Mouse (Mus musculus) stomach, embryonic 15.5 days (tissue): ENCODE results near the gene Nek8. TPM values are rescaled to one million over a fixed set of nuclear protein-coding genes. Genes with fewer than 3 reads are reported as not detected.

Experiments used
- ATAC-seq: fragments of 200-750 bp; cut with Nextera tagmentation; 2 replicates; pipeline ENCODE4 v1.8.0; 2017; ENCODE audit warnings: low read depth, moderate number of reproducible peaks, moderate TSS enrichment; ENCODE audit not compliant: insufficient read depth, low FRiP score
- H3K27ac ChIP-seq: fragments of 300-500 bp; sonication (generic); 2 replicates; pipeline ENCODE4 v1.5.1; 2015; ENCODE audit warnings: mild to moderate bottlenecking, inconsistent platforms
- H3K27me3 ChIP-seq: fragments of 300-500 bp; sonication (generic); replicated peaks from 2 replicates; pipeline ENCODE4 v1.6.1; 2015; ENCODE audit warnings: inconsistent platforms
- H3K36me3 ChIP-seq: fragments of 300-500 bp; sonication (generic); 2 replicates; pipeline ENCODE4 v1.6.1; 2015; ENCODE audit warnings: inconsistent platforms
- H3K4me1 ChIP-seq: fragments of 300-500 bp; sonication (generic); 2 replicates; pipeline ENCODE4 v1.6.1; 2015; ENCODE audit warnings: inconsistent platforms
- H3K4me2 ChIP-seq: fragments of 300-500 bp; sonication (generic); 2 replicates; pipeline ENCODE4 v1.6.1; 2015; ENCODE audit warnings: mild to moderate bottlenecking, inconsistent platforms
- H3K4me3 ChIP-seq: fragments of 300-500 bp; sonication (generic); replicated peaks from 2 replicates; pipeline ENCODE4 v1.5.1; 2015; ENCODE audit warnings: inconsistent platforms
- H3K9ac ChIP-seq: fragments of 300-500 bp; sonication (generic); 2 replicates; pipeline ENCODE4 v1.6.1; 2015; ENCODE audit warnings: inconsistent platforms
- H3K9me3 ChIP-seq: fragments of 300-500 bp; sonication (generic); 2 replicates; pipeline ENCODE4 v1.6.1; 2016; ENCODE audit warnings: inconsistent platforms
- WGBS: fragments of 180-500 bp; shearing (Covaris S2); methylation state at CpG from one replicate; pipeline ENCODE4 v1.1.7; 2015; 5-methylcytosine and 5-hydroxymethylcytosine counted together
- polyA plus RNA-seq: library from polyadenylated mRNA; unstranded; fragments of >200 nt; fragmentation: Nextera tagmentation; extraction: Ambion mirVana; gene quantifications from 2 replicates; pipeline ENCODE4 v1.2.1, GENCODE M21; 2015

Nek8 gene
- 15.4 and 18.2 TPM in 2 replicates for polyA plus RNA-seq

DNA sequence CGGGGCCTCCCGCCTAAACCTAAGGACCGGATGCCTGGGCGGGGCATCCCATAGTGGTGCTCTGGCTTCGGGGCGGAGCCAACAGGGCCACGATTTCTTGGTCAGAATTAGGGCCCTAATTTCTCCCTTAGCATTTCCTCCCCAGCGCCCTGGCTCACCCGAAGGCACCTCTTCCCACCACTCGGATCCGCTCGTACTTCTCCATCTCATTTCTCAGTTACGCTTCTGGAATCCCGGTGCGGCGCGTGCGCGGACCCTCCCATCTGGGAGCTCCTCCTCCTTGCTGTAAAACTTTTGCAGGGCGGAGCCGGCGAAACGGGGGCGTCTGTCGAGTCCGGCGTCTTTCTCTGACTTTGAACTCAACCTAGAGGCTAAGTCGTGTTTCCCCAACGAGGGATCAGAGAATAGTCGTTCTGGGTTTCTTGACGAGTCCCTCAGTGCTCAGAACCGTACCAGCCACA lies at the start of gene Nek8, which contains the start of gene Tlcd1:
TSS of gene Nek8 (minus strand) at position 274 of the 461 bp plus-strand sequence.
TSS of gene Tlcd1 (plus strand) at position 310 of the 461 bp plus-strand sequence.
- peak within 1 kb of the TSS; percentile 99 for H3K27ac ChIP-seq
- H3K27me3 ChIP-seq, result no peaks in the 10 kb centered on the region
- peaks cover 15% of the 10 kb centered on the region for H3K36me3 ChIP-seq
- H3K4me1 ChIP-seq, result peaks cover 50% of the 10 kb centered on the region
- H3K9me3 ChIP-seq, result no peaks in the 10 kb centered on the region
- H3K4me3 ChIP-seq, result peak within 1 kb of the TSS; percentile 76
- peak; percentile 59 for ATAC-seq
- peak within 1 kb of the TSS; percentile 38 for H3K9ac ChIP-seq
- H3K4me2 ChIP-seq, result peak within 1 kb of the TSS; percentile 90
- under 1% methylated on average over 32 of the region's 32 CpGs for WGBS

DNA sequence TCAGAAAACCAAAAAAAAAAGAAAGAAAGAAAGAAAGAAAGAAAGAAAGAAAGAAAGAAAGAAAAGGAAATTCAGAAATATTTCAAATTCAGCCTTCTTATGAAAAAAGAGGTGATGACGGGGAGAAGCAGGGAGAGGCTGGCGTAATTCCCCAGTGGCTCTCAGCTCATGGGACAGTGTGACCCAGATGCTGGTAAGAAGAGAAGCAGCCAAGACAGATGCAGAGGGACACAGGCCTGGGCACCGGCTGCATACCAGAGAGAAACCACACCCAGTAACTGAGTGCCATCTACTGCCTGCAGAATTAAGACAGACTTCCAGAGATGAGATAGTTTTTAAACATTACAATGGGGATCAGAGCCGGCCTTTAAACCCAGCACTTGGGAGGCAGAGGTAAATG lies 47.1 kb upstream of the Nek8 start:
- no peak overlapping the region for H3K4me2 ChIP-seq
- H3K4me1 ChIP-seq, result no peaks in the 10 kb centered on the region
- H3K27ac ChIP-seq, result no peak overlapping the region
- no peak overlapping the region for H3K4me3 ChIP-seq
- ATAC-seq, result no peak
- no peaks in the 10 kb centered on the region for H3K27me3 ChIP-seq
- no peak overlapping the region for H3K9ac ChIP-seq
- H3K36me3 ChIP-seq, result peaks cover 77% of the 10 kb centered on the region
- H3K9me3 ChIP-seq, result no peaks in the 10 kb centered on the region
- 91% methylated on average over 4 of the region's 4 CpGs for WGBS

DNA sequence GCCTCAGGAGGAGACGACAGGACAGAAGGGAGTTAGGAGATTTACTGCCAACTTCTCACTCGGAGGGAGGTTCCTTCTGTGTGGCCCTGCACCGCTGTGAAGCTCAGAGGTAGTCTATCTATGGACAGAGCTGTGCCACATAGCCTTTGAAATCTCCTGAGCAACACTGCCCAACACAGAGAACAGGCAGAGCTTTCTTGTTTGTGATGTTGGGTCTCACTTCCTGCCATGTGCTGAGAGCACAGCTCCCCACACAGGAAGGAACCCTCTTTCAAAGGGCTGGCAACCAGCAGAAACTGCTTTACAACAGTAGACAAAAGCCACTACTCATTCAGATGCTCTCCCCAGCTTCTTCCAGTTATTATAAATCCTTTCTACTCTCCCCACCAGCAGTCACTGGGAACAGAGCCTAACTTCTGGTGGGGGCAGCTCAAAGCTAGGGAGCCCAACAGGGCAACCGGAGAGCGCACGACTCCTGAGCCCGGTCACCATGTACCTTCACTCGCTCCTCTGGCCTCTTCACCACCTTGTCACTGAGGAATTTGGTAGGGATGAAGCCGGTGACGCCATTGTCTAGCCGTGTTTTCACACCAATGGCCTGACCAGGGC lies 39.3 kb upstream of the Nek8 start:
- Histone ChIP-seq H3K27me3 (no peaks in the 10 kb centered on the region), H3K4me2 (no peak overlapping the region), H3K9me3 (no peaks in the 10 kb centered on the region), H3K4me1 (no peaks in the 10 kb centered on the region), H3K36me3 (peaks cover 73% of the 10 kb centered on the region), H3K9ac (no peak overlapping the region), H3K27ac (no peak overlapping the region), H3K4me3 (no peak overlapping the region)
- no peak for ATAC-seq
- 89% methylated on average over 11 of the region's 11 CpGs for WGBS

DNA sequence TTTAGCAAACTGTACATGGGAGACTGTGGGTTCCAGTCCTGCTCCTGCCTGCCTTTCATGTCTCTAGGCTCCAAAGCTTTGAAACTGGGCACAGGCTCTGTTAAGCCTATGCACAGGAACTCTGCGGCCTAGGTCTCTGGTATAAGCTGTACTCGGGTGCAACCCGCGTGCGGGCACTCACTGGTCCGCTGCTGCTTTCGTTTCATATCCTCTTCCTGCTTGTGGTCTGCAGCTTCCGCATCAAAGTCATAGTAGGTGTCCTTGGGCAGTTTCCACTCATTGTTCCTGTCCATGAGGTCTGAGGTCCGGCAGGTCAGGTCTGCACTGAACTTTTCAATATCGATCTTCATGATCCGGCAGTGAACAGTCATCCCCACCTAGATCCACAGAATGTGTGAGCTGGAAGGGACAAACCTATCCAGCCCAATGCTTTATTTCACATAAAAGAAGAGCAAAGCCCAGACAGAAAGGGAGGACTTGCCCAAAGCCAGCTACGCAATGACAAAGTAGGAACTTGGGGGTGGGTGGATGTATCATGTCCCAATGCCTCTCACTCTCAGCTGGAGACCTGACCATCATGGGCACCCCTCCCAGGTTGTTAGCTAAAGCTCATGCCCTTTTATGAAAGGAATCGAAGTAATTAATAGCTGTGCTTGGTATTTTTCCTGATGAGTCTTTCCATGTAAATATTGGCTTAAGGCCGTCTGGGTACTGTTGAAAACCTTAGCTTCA lies 36.8 kb upstream of the Nek8 start:
- Histone ChIP-seq H3K36me3 (peaks cover 82% of the 10 kb centered on the region), H3K9ac (no peak overlapping the region), H3K4me2 (no peak overlapping the region), H3K27me3 (no peaks in the 10 kb centered on the region), H3K9me3 (no peaks in the 10 kb centered on the region), H3K4me1 (no peaks in the 10 kb centered on the region), H3K27ac (no peak overlapping the region), H3K4me3 (no peak overlapping the region)
- ATAC-seq, result no peak
- 87% methylated on average over 14 of the region's 14 CpGs for WGBS

DNA sequence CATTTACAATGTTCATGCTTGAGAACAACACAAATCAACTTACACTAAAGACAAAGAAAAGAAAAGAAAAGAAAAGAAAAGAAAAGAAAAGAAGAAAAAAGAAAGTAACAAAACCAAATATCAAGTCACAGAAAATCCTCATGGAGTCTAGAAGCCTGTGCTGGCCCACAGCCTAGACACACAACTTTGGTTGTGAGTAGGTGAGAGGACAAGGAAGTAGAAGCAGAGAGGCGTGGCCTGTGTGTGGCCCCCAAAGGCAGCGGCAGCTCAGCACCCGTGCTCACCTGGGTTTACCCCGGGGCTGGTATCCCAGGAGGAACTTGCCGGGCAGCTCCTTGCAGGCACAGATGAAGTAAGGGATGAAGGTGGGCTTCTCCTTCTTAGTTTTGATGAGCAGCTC lies 35.0 kb upstream of the Nek8 start:
- Histone ChIP-seq H3K36me3 (peaks cover 79% of the 10 kb centered on the region), H3K9ac (no peak overlapping the region), H3K4me3 (no peak overlapping the region), H3K27me3 (no peaks in the 10 kb centered on the region), H3K4me2 (no peak overlapping the region), H3K4me1 (no peaks in the 10 kb centered on the region), H3K9me3 (no peaks in the 10 kb centered on the region), H3K27ac (no peak overlapping the region)
- no peak for ATAC-seq
- WGBS, result 84% methylated on average over 5 of the region's 5 CpGs

DNA sequence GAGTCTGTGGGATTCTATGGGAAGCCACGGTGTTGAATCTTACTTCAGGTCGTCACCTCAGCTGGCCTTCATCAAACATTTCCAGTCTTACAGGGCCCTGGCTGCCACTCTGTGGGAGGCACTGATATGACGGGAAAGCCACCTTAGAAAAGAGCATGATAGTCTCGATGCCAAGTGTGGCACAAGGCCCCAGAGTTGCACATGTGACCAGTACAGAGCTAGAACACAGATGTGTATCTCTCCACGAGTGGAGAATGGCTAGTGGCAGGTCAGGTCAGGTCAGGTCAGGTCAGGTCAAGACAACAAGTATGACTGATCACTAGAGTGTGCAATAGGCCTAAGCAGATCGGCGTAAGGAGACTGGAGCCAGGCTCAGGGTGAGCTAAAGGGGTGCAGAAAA lies 34.1 kb upstream of the Nek8 start:
- WGBS, result 57% methylated on average over 7 of the region's 7 CpGs
- peaks cover 3% of the 10 kb centered on the region; the same call in 1 of the 2 replicates for H3K4me1 ChIP-seq
- no peak overlapping the region for H3K27ac ChIP-seq
- H3K9ac ChIP-seq, result no peak overlapping the region
- H3K27me3 ChIP-seq, result no peaks in the 10 kb centered on the region
- H3K4me2 ChIP-seq, result no peak overlapping the region
- no peak for ATAC-seq
- peaks cover 78% of the 10 kb centered on the region for H3K36me3 ChIP-seq
- no peaks in the 10 kb centered on the region for H3K9me3 ChIP-seq
- H3K4me3 ChIP-seq, result no peak overlapping the region

DNA sequence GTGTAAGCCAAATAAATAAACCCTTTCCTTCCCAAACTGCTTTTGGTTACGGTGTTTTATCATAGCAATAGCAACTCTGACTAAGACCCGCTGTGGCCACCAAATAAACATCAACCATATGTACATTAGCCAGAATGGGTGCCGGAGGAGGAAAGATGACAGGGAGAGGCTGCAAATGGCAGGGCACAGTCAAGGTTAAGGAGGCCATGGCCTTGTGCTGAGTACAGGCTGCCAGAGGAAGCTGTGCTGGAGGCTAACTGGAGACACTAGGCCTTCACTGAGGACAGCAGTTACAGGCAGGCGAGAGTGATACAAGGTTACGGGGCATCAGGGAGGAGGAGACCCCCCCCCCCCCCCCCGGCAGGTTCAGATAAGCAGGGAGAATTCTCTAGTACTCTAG lies 33.4 kb upstream of the Nek8 start:
- Histone ChIP-seq H3K27me3 (no peaks in the 10 kb centered on the region), H3K4me2 (no peak overlapping the region), H3K4me3 (no peak overlapping the region), H3K9me3 (no peaks in the 10 kb centered on the region), H3K27ac (no peak overlapping the region), H3K9ac (no peak overlapping the region), H3K4me1 (peaks cover 8% of the 10 kb centered on the region; the same call in 1 of the 2 replicates), H3K36me3 (peaks cover 73% of the 10 kb centered on the region)
- 88% methylated on average over 6 of the region's 6 CpGs for WGBS
- ATAC-seq, result no peak

DNA sequence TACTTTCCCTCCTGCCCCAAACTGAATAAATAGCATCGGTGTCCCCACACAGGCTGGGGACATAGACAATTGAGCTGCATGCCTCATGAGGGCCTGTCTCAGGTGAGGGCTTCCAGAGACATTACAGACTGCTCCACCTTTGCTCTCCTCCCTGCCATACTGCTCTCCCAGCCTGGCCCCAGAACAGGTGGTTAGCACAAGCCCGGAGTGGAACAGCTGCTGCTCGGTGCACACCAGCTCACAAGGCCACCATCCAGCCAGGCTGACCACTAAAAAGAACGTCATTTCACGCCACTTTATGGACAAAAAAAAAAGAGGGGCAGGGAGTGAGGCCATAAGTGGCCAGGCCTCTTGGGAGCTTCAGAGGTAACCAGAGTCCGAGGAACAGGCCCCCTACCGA lies 30.7 kb upstream of the Nek8 start:
- Histone ChIP-seq H3K4me2 (no peak overlapping the region), H3K36me3 (peaks cover 52% of the 10 kb centered on the region), H3K4me1 (peaks cover 8% of the 10 kb centered on the region; the same call in 1 of the 2 replicates), H3K9ac (no peak overlapping the region), H3K27me3 (no peaks in the 10 kb centered on the region), H3K9me3 (no peaks in the 10 kb centered on the region), H3K4me3 (no peak overlapping the region), H3K27ac (no peak overlapping the region)
- WGBS, result 86% methylated on average over 7 of the region's 7 CpGs
- ATAC-seq, result no peak

DNA sequence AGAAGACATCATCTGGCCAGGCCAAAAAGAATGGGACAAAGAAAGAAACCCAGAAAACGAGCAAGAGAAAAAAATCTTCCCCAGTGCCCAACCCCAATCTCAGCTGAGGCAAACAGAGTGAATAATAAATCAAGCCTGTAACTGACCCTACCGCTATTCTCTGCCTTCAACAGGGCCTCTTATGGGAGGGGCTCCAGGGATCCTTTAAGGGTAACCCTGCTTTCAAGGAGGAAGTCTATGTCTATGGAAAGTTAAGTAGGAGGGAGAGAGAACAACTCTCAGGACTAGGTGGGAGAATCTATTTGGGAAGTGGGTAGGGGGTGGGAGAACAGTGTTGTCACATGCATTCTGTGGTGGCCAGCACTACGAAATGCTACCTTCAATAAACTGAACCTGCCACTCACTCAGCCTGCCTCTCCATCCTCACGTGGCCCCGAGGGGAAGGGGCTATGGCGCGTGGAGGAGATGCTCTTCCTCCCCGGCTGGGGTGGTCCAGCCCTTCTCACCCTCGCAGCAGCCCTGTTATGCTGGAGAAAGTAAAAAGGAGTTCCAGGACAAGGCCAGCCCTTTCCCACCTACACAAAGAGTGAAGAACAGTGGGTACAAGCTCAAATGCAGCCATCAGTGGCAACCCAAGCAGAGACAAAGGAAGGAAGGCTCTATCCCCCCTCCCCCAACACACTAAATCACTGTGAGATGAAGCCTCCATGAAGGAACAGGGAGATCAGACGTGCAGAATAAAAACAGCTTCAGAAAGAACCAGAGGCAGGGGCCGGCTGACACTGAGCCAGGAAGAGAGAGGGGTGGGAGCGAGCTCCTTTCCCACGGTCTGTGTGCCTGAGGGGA lies 29.1 kb upstream of the Nek8 start:
- Histone ChIP-seq H3K27ac (peak overlapping the region; percentile 26; the same call in 1 of the 2 replicates), H3K36me3 (peaks cover 42% of the 10 kb centered on the region), H3K4me1 (peaks cover 8% of the 10 kb centered on the region; the same call in 1 of the 2 replicates), H3K4me2 (no peak overlapping the region), H3K4me3 (no peak overlapping the region), H3K27me3 (no peaks in the 10 kb centered on the region), H3K9ac (no peak overlapping the region), H3K9me3 (no peaks in the 10 kb centered on the region)
- 48% methylated on average over 13 of the region's 13 CpGs for WGBS
- ATAC-seq, result no peak

DNA sequence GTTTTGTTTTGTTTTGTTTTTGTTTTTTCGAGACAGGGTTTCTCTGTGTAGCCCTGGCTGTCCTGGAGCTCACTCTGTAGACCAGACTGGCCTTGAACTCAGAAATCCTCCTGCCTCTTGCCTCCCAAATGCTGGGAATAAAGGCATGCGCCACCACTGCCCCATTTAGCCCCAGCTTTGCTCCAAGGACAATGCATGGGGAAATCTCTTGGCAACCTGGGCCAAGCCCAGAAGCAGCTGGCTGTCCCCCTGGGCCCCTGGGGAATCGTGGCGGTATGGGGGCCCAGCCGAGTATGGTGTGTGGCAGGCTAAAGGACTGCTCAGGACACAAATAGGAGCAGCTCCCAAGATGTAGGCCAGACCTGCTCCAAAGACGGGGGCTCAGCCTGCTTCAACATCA lies 27.8 kb upstream of the Nek8 start:
- peaks cover 30% of the 10 kb centered on the region for H3K36me3 ChIP-seq
- 76% methylated on average over 6 of the region's 6 CpGs for WGBS
- no peaks in the 10 kb centered on the region for H3K27me3 ChIP-seq
- no peak overlapping the region for H3K27ac ChIP-seq
- H3K9ac ChIP-seq, result no peak overlapping the region
- H3K9me3 ChIP-seq, result no peaks in the 10 kb centered on the region
- no peak overlapping the region for H3K4me3 ChIP-seq
- peaks cover 8% of the 10 kb centered on the region; the same call in 1 of the 2 replicates for H3K4me1 ChIP-seq
- no peak for ATAC-seq
- H3K4me2 ChIP-seq, result no peak overlapping the region

DNA sequence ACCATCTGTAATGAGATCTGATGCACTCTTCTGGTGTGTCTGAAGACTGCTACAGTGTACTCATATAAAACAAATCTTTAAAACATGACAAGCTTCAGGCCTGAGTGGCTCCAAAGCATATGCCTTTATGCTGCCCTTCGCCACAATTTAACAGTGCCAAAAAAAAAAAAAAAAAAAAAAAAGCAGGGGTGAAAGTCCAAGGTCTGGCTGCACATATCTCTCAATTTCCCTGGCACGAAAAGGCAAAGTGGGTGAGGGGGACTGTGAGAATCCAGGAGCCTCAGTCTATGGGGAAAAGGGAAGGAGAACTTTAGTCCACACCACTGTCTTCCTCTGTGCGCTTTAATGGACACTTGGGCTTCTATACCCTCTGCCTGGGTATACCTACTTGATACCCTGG lies 25.9 kb upstream of the Nek8 start:
- Histone ChIP-seq H3K9ac (no peak overlapping the region), H3K36me3 (peaks cover 16% of the 10 kb centered on the region), H3K4me1 (peaks cover 8% of the 10 kb centered on the region; the same call in 1 of the 2 replicates), H3K4me2 (no peak overlapping the region), H3K27ac (no peak overlapping the region), H3K9me3 (no peaks in the 10 kb centered on the region), H3K27me3 (no peaks in the 10 kb centered on the region), H3K4me3 (no peak overlapping the region)
- WGBS, result 71% methylated on average over 3 of the region's 3 CpGs
- ATAC-seq, result no peak
